Mouse (Mus musculus): ENCODE measurements around the gene Dctd. TPM values are rescaled to one million over a fixed set of nuclear protein-coding genes. Genes with fewer than 3 reads are reported as not detected.

Gene Dctd
- polyA plus RNA-seq, 1 experiment from 2014 or later: 38.2 TPM

- ATAC-seq (ENCODE audit: insufficient read depth) (peak; percentile 38; the same call in 1 of the 2 replicates), DNase-seq (no peak)
- TF ChIP-seq CTCF (IDR thresholded peaks at IDR 0.05; ENCODE audit: low read depth): no peak
- Histone ChIP-seq H3K4me2 (no peak overlapping the region), H3K27ac (ENCODE audit: low read depth) (no peak overlapping the region), H3K4me1 (ENCODE audit: insufficient read depth) (no peaks in the 10 kb centered on the region), H3K9me3 (ENCODE audit: low read depth, low read length) (no peaks in the 10 kb centered on the region), H3K4me3 (ENCODE audit: low read depth, low read length) (no peak overlapping the region), H3K36me3 (ENCODE audit: insufficient read depth) (peaks cover 34% of the 10 kb centered on the region), H3K27me3 (ENCODE audit: insufficient read depth, low read length) (no peaks in the 10 kb centered on the region), H3K9ac (no peak overlapping the region)
- 87% methylated on average over 5 of the region's 5 CpGs for WGBS
These were observed 42.1 kb downstream of the Dctd start for GRCm38 (mm10) chr8:48141023-48141422.

- H3K9me3 ChIP-seq (ENCODE audit: low read depth, low read length): no peaks in the 10 kb centered on the region
- WGBS: 82% methylated on average over 5 of the region's 5 CpGs
These were observed 46.9 kb downstream of the Dctd start for GRCm38 (mm10) chr8:48145766-48146165.

GRCm38 (mm10) chr8:48146449-48146848 is 47.6 kb downstream of the Dctd start:
- DNase-seq: peak; percentile 50
- Histone ChIP-seq H3K36me3 (ENCODE audit: insufficient read depth) (peaks cover 13% of the 10 kb centered on the region; the same call in 1 of the 2 replicates), H3K4me2 (no peak overlapping the region), H3K4me3 (ENCODE audit: low read depth, low read length) (no peak overlapping the region), H3K9me3 (ENCODE audit: low read depth, low read length) (no peaks in the 10 kb centered on the region), H3K4me1 (ENCODE audit: insufficient read depth) (no peaks in the 10 kb centered on the region), H3K27ac (ENCODE audit: low read depth) (no peak overlapping the region), H3K9ac (no peak overlapping the region), H3K27me3 (ENCODE audit: insufficient read depth, low read length) (no peaks in the 10 kb centered on the region)
- TF ChIP-seq CTCF (IDR thresholded peaks at IDR 0.05; ENCODE audit: low read depth): no peak
- no peak for ATAC-seq (ENCODE audit: insufficient read depth)
- WGBS: 79% methylated on average over 10 of the region's 10 CpGs

More at GRCm38 (mm10) chr8:48145766-48146165, 46.9 kb downstream of the Dctd start:
- H3K9ac ChIP-seq: no peak overlapping the region
- DNase-seq: no peak
- no peak for ATAC-seq (ENCODE audit: insufficient read depth)
- no peaks in the 10 kb centered on the region for H3K4me1 ChIP-seq (ENCODE audit: insufficient read depth)
- H3K27me3 ChIP-seq (ENCODE audit: insufficient read depth, low read length): no peaks in the 10 kb centered on the region
- H3K4me3 ChIP-seq (ENCODE audit: low read depth, low read length): no peak overlapping the region
- H3K36me3 ChIP-seq (ENCODE audit: insufficient read depth): peaks cover 20% of the 10 kb centered on the region
- H3K4me2 ChIP-seq: no peak overlapping the region
- TF ChIP-seq CTCF (IDR thresholded peaks at IDR 0.05; ENCODE audit: low read depth): no peak
- H3K27ac ChIP-seq (ENCODE audit: low read depth): no peak overlapping the region

GRCm38 (mm10) chr8:48152062-48152738 is 53.3 kb downstream of the Dctd start:
- Histone ChIP-seq H3K9ac (no peak overlapping the region), H3K9me3 (ENCODE audit: low read depth, low read length) (no peaks in the 10 kb centered on the region), H3K27ac (ENCODE audit: low read depth) (no peak overlapping the region), H3K4me2 (peak overlapping the region; percentile 10; the same call in 1 of the 2 replicates), H3K4me1 (ENCODE audit: insufficient read depth) (peaks cover 6% of the 10 kb centered on the region; the same call in 1 of the 2 replicates), H3K27me3 (ENCODE audit: insufficient read depth, low read length) (no peaks in the 10 kb centered on the region), H3K36me3 (ENCODE audit: insufficient read depth) (no peaks in the 10 kb centered on the region), H3K4me3 (ENCODE audit: low read depth, low read length) (no peak overlapping the region)
- ATAC-seq (ENCODE audit: insufficient read depth) (peak; percentile 52), DNase-seq (peak; percentile 81)
- 37% methylated on average over 19 of the region's 19 CpGs for WGBS
- no peak for TF ChIP-seq CTCF (IDR thresholded peaks at IDR 0.05; ENCODE audit: low read depth)

DNA sequence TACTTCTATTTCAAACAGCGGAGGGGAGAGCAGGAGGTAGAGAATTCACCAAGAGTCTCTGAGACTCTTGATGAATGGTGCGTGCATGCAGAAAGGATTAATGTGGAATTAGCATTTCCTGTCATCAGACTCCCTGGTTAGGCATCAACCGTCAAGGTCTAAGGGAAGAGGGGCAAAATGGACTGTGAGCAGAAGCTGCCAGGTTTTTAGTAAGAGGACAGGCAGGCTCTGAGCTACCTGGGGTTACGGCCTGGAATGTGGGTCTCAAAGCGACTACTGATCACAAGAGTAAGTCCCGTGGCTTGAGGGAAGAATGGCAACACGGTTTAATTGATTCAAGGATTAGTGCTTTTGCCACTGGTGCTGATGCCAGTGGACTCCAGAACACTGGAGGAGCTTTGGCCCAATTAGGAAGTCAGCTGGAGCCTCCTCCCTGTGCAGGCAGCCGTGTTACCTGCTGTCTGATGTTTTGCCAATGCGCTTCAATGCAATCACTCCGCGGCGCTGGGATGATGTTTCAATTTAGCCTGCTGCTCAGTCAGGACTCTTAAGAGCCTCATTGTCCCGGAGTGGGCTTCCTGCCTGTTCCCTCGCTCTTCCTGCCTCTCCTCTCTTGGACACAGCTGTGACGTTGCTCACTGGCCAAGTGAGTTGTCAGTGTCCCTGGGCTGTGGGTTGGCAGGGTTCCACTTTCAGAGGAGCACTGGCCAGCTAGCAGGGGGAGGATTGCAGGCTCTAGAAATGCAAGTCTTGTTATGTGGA is 54.6 kb downstream of the Dctd start:
- peak; percentile 88 for ATAC-seq (ENCODE audit: insufficient read depth)
- WGBS: 27% methylated on average over 15 of the region's 15 CpGs
- no peak for TF ChIP-seq CTCF (IDR thresholded peaks at IDR 0.05; ENCODE audit: low read depth)

GRCm38 (mm10) chr8:48157718-48158117 is 58.8 kb downstream of the Dctd start:
- TF ChIP-seq CTCF (IDR thresholded peaks at IDR 0.05; ENCODE audit: low read depth): no peak
- Histone ChIP-seq H3K4me2 (no peak overlapping the region), H3K27ac (ENCODE audit: low read depth) (no peak overlapping the region), H3K4me3 (ENCODE audit: low read depth, low read length) (no peak overlapping the region), H3K4me1 (ENCODE audit: insufficient read depth) (peaks cover 6% of the 10 kb centered on the region; the same call in 1 of the 2 replicates), H3K36me3 (ENCODE audit: insufficient read depth) (no peaks in the 10 kb centered on the region), H3K9ac (no peak overlapping the region), H3K27me3 (ENCODE audit: insufficient read depth, low read length) (no peaks in the 10 kb centered on the region), H3K9me3 (ENCODE audit: low read depth, low read length) (no peaks in the 10 kb centered on the region)
- DNase-seq (no peak), ATAC-seq (ENCODE audit: insufficient read depth) (no peak)
- 27% methylated on average over 10 of the region's 10 CpGs for WGBS

More for the DNA sequence above, 54.6 kb downstream of the Dctd start:
- Histone ChIP-seq H3K27me3 (ENCODE audit: insufficient read depth, low read length) (no peaks in the 10 kb centered on the region), H3K4me3 (ENCODE audit: low read depth, low read length) (no peak overlapping the region), H3K9me3 (ENCODE audit: low read depth, low read length) (no peaks in the 10 kb centered on the region), H3K27ac (ENCODE audit: low read depth) (no peak overlapping the region), H3K36me3 (ENCODE audit: insufficient read depth) (no peaks in the 10 kb centered on the region), H3K4me2 (peak overlapping the region; percentile 50), H3K9ac (no peak overlapping the region; the same call in 1 of the 2 replicates), H3K4me1 (ENCODE audit: insufficient read depth) (peaks cover 6% of the 10 kb centered on the region; the same call in 1 of the 2 replicates)
- DNase-seq: peak; percentile 92
